Mouse (Mus musculus) cerebellum, adult 11 months (tissue): ENCODE data around the gene Galp.
"Not testable (repeated sequence)": the region's sequence is repeated elsewhere in the genome, so short reads cannot be mapped to it uniquely, and the experiment has no call there.

ENCODE experiments used
- DNase-seq: peaks from one replicate; pipeline ENCODE4 v3.0.0; 2022

Galp gene

GRCm38 (mm10) chr7:6260004-6260403 is 63.1 kb downstream of the Galp start:
- DNase-seq: not testable (repeated sequence)

DNA sequence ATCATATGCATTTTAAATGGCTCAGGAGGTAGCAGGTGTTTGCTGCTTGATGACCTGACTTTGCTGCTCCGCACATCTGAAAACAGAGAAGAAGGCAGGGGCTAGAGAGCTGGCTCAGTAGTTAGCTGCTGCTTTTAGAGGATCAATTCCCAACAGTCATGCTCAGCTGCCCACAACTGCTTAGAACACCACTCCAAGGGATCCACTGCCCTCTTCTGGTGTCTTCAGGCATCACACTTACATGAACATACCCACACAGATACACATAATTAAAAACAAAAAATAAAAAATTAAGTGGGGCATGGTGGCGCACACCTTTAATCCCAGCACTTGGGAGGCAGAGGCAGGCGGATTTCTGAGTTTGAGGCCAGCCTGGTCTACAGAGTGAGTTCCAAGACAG is 65.2 kb downstream of the Galp start:
- DNase-seq: no peak

- DNase-seq: no peak
Observed at GRCm38 (mm10) chr7:6262984-6263383, 66.1 kb downstream of the Galp start.

DNA sequence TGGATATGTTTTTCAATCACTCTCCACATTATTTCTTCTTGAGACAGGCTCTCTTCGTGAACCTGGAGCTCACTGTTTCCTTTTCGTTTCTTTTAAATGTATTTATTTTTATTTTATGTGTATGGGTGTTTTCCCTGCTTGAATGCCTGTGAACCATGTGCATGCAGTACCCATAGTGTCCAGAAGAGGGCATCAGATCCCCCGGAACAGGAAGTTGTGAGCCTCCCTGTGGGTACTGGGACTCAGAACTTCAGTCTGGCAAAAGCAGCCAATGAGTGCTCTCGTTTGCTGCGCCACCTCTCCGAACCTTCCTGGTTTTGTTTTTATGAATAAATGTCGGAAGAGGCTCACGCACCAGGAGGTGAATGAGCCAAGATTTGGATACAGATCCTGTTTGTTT is 68.8 kb downstream of the Galp start:
- DNase-seq: no peak
